Mouse (Mus musculus): ENCODE measurements around the gene Cep112. TPM values are rescaled to one million over a fixed set of nuclear protein-coding genes. Genes with fewer than 3 reads are reported as not detected.

Cep112 gene
- polyA plus RNA-seq, 1 experiment = 0.34 TPM

DNA sequence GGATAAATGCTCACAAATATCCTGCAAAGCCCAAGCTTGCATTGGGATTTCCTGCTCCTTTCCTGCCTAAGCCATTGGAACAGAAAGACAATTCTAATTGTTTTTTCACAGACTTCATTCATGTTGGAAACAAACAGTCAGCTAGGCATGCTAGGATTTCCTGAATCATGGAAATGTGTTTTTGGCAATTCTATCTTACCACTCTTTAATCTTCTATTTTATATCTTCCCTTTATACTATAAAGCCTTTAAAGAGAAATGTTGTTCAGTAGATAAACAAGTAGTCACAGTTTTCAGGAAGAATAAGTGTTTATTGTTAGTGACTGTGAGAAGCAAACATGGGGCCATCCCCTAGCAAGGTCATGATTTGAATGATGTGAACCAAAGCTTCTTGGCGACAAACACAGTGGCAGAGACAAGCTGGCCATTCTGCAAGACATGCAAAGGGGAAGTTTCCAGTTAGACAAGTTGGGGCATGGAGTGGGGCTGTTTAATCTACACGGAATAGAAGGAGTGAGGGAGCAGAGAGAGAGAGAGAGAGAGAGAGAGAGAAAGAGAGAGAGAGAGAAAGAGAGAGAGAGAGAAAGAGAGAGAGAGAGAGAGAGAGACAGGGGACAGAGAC lies 169.1 kb downstream of the Cep112 start:
- H3K4me3 ChIP-seq (ENCODE audit: insufficient read depth, low read depth, low read length) = no peak overlapping the region
- 65% methylated on average over 2 of the region's 2 CpGs for WGBS
- no peak overlapping the region for H3K27ac ChIP-seq (ENCODE audit: insufficient read depth, low read depth, low read length)
- TF ChIP-seq POLR2A (IDR thresholded peaks at IDR 0.05; ENCODE audit: low read depth, low read length) = no peak
- no peak for TF ChIP-seq CTCF (conservative IDR thresholded peaks at IDR 0.05; ENCODE audit: insufficient read depth, insufficient read length, low read depth, low read length)
- no peaks in the 10 kb centered on the region for H3K36me3 ChIP-seq (ENCODE audit: control insufficient read depth, insufficient read depth, low read length)
- DNase-seq = no peak
- H3K27me3 ChIP-seq (replicated peaks; ENCODE audit: control insufficient read depth, insufficient read depth, low read length) = no peaks in the 10 kb centered on the region
- no peaks in the 10 kb centered on the region for H3K4me1 ChIP-seq (ENCODE audit: control insufficient read depth, insufficient read depth, low read length)

DNA sequence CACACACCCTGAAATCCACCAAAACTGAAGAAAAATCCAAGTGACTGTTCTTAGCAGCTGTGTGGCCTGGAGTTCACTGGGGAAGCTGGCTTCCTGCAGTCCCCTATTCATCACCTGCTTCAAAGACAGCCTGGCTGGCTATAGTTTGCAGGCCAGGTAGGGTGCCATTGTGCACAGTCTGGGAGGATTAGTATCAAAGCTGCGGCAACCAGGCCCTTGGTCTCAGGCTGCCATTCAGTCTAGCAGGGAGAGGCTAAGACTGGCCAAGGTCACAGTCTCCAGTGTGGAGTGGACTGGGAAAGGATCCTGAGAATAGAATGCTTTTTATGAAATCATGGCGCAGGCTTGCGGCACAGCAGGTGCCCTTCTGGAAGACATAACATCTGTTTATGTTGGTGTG lies 180.3 kb downstream of the Cep112 start:
- WGBS = 91% methylated on average over 3 of the region's 3 CpGs
- Histone ChIP-seq H3K27ac (ENCODE audit: insufficient read depth, low read depth, low read length) (no peak overlapping the region), H3K4me3 (ENCODE audit: insufficient read depth, low read depth, low read length) (no peak overlapping the region), H3K27me3 (replicated peaks; ENCODE audit: control insufficient read depth, insufficient read depth, low read length) (no peaks in the 10 kb centered on the region), H3K36me3 (ENCODE audit: control insufficient read depth, insufficient read depth, low read length) (no peaks in the 10 kb centered on the region), H3K4me1 (ENCODE audit: control insufficient read depth, insufficient read depth, low read length) (no peaks in the 10 kb centered on the region)
- TF ChIP-seq CTCF (conservative IDR thresholded peaks at IDR 0.05; ENCODE audit: insufficient read depth, insufficient read length, low read depth, low read length) = no peak
- no peak for TF ChIP-seq POLR2A (IDR thresholded peaks at IDR 0.05; ENCODE audit: low read depth, low read length)
- no peak for DNase-seq

DNA sequence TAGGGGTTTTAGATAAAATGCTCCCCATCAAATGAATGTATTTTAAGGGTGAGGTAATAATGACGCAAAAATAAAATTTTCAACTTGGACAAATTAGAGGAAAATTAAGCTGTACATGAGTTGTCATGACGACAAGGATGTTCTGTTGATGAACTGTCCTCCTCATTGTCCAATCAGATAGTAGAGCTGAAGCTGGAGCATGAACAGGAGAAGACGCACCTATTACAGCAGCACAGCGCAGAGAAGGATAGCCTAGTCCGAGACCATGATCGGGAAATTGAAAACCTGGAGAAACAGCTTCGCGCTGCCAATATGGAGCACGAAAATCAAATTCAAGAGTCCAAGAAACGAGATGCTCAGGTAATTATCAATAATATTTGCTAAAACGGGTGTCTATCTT lies 181.0 kb downstream of the Cep112 start:
- no peaks in the 10 kb centered on the region for H3K36me3 ChIP-seq (ENCODE audit: control insufficient read depth, insufficient read depth, low read length)
- DNase-seq = no peak
- no peak overlapping the region for H3K27ac ChIP-seq (ENCODE audit: insufficient read depth, low read depth, low read length)
- H3K27me3 ChIP-seq (replicated peaks; ENCODE audit: control insufficient read depth, insufficient read depth, low read length) = no peaks in the 10 kb centered on the region
- TF ChIP-seq POLR2A (IDR thresholded peaks at IDR 0.05; ENCODE audit: low read depth, low read length) = no peak
- TF ChIP-seq CTCF (conservative IDR thresholded peaks at IDR 0.05; ENCODE audit: insufficient read depth, insufficient read length, low read depth, low read length) = no peak
- H3K4me1 ChIP-seq (ENCODE audit: control insufficient read depth, insufficient read depth, low read length) = no peaks in the 10 kb centered on the region
- no peak overlapping the region for H3K4me3 ChIP-seq (ENCODE audit: insufficient read depth, low read depth, low read length)
- 95% methylated on average over 11 of the region's 11 CpGs for WGBS

DNA sequence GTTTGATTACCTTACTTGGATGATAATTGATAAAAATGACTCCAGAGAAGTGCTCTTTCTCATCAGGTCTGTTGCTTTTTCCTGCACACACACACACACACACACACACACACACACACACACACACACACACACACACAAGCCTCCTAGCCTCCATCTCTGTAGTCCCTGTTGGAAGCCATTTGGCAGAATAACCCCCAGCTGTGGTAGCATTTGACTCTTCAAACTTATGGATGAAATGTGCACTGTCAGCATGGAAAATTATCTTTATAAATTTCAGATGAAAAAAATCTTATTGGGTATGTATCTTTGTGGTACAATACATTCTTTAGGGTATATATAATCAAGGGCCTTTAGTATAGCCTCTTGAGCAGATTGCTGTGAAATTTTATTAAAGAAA lies 181.8 kb downstream of the Cep112 start:
- DNase-seq = no peak
- Histone ChIP-seq H3K4me1 (ENCODE audit: control insufficient read depth, insufficient read depth, low read length) (no peaks in the 10 kb centered on the region), H3K27me3 (replicated peaks; ENCODE audit: control insufficient read depth, insufficient read depth, low read length) (no peaks in the 10 kb centered on the region), H3K4me3 (ENCODE audit: insufficient read depth, low read depth, low read length) (no peak overlapping the region), H3K36me3 (ENCODE audit: control insufficient read depth, insufficient read depth, low read length) (no peaks in the 10 kb centered on the region), H3K27ac (ENCODE audit: insufficient read depth, low read depth, low read length) (no peak overlapping the region)
- TF ChIP-seq POLR2A (IDR thresholded peaks at IDR 0.05; ENCODE audit: low read depth, low read length) (no peak), CTCF (conservative IDR thresholded peaks at IDR 0.05; ENCODE audit: insufficient read depth, insufficient read length, low read depth, low read length) (no peak)

DNA sequence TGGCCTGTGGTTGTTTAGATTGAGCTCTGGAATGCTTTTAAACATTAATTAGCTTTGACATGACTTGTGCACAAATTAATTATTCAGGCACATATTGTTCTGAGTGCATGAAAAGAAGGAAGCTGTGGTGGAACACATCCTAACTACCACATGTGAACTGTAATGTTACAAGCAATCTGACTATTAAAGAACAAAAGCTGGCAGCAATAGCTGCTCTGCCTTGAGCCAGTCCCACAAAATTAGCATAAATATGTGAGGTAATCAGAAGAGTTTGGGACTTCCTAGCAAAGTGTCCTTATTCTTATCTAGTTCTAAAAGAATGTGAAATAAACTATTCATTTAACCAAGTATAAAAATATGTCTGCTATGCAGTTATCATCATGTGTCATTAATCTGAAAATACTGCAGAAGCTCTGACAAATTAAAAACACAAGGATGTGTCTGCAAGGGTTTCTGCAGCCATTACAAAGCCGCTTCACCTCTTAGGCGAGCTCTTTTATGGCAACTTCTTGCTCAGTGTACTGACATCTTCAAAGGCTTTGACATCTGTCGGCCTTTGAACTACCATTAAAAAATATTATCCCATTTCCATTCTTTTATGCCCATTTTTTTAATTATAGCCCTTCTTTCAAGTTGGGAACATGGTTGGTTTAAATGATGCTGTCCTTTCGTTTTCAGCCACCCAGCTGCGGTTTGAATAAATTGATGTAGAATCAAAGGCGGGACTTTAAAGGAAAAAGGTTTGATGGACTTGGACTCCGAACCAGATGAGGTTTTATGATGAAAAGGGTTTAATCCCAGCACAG lies 195.8 kb downstream of the Cep112 start:
- Histone ChIP-seq H3K36me3 (ENCODE audit: control insufficient read depth, insufficient read depth, low read length) (no peaks in the 10 kb centered on the region), H3K27ac (ENCODE audit: insufficient read depth, low read depth, low read length) (no peak overlapping the region), H3K4me3 (ENCODE audit: insufficient read depth, low read depth, low read length) (no peak overlapping the region), H3K4me1 (ENCODE audit: control insufficient read depth, insufficient read depth, low read length) (no peaks in the 10 kb centered on the region), H3K27me3 (replicated peaks; ENCODE audit: control insufficient read depth, insufficient read depth, low read length) (no peaks in the 10 kb centered on the region)
- TF ChIP-seq CTCF (conservative IDR thresholded peaks at IDR 0.05; ENCODE audit: insufficient read depth, insufficient read length, low read depth, low read length) = no peak
- no peak for TF ChIP-seq POLR2A (IDR thresholded peaks at IDR 0.05; ENCODE audit: low read depth, low read length)
- 78% methylated on average over 7 of the region's 7 CpGs for WGBS
- DNase-seq = no peak

DNA sequence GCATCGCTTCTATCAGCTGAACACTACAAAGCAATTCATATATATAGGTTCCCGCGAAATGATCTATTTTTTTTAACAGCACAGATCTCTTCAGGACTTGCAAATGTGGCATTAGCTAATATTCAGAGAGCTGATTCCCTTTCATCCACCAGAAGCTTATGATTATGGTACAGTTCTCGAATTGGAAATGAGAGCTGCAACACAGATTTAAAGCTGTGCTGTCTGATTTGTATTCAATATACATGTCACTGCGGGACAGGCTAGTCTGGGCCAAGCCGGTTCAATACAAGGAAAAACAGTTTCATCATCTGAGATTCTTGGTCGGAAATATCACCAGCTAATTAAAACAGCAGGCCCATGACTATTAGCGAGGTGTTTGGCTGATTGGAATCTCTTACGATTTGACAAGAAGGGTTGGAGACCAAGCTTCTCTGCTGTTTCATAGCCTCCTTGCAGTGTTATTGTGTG lies 196.5 kb downstream of the Cep112 start:
- no peak for DNase-seq

DNA sequence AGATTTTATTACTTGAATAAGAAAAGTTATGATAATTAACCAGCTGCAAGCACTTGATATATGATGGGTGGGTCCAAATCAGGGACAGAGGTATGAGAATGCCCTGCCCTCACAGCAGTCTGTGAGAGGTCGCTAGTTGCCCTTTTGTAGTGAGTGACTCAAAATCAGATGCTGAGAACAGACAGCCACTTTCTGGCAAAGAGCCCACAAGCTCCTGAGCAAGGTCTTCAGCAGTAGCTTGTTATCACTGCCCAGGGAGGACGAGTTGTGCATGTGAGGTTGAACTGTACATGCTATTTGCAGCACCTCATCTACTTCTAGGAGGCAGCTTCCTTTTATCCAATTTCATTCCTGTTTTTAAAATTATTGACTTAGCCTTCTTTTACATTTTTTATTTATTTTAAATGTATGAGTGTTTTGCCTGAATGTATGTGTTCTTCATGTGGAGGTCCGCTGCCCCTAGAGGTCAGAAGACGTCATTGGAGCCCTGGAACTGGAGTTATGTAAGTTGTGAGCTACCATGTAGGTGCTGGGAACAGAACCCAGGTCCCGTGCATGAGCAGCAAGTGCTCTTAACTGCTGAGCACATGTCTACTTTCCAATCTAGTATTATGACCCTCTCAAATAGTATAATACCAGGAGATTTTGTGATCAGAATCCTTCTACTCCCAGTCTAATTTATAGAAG lies 200.7 kb downstream of the Cep112 start:
- no peaks in the 10 kb centered on the region for H3K36me3 ChIP-seq (ENCODE audit: control insufficient read depth, insufficient read depth, low read length)
- TF ChIP-seq POLR2A (IDR thresholded peaks at IDR 0.05; ENCODE audit: low read depth, low read length) (no peak), CTCF (conservative IDR thresholded peaks at IDR 0.05; ENCODE audit: insufficient read depth, insufficient read length, low read depth, low read length) (no peak)
- 90% methylated on average over 5 of the region's 5 CpGs for WGBS
- no peak overlapping the region for H3K4me3 ChIP-seq (ENCODE audit: insufficient read depth, low read depth, low read length)
- DNase-seq = no peak
- no peaks in the 10 kb centered on the region for H3K27me3 ChIP-seq (replicated peaks; ENCODE audit: control insufficient read depth, insufficient read depth, low read length)
- H3K4me1 ChIP-seq (ENCODE audit: control insufficient read depth, insufficient read depth, low read length) = no peaks in the 10 kb centered on the region
- no peak overlapping the region for H3K27ac ChIP-seq (ENCODE audit: insufficient read depth, low read depth, low read length)

More for the DNA sequence above, 196.5 kb downstream of the Cep112 start:
- H3K27me3 ChIP-seq (replicated peaks; ENCODE audit: control insufficient read depth, insufficient read depth, low read length) = no peaks in the 10 kb centered on the region
- no peak overlapping the region for H3K27ac ChIP-seq (ENCODE audit: insufficient read depth, low read depth, low read length)
- no peak overlapping the region for H3K4me3 ChIP-seq (ENCODE audit: insufficient read depth, low read depth, low read length)
- 87% methylated on average over 9 of the region's 9 CpGs for WGBS
- H3K36me3 ChIP-seq (ENCODE audit: control insufficient read depth, insufficient read depth, low read length) = no peaks in the 10 kb centered on the region
- TF ChIP-seq POLR2A (IDR thresholded peaks at IDR 0.05; ENCODE audit: low read depth, low read length) (no peak), CTCF (conservative IDR thresholded peaks at IDR 0.05; ENCODE audit: insufficient read depth, insufficient read length, low read depth, low read length) (no peak)
- no peaks in the 10 kb centered on the region for H3K4me1 ChIP-seq (ENCODE audit: control insufficient read depth, insufficient read depth, low read length)

Data from kidney, adult 2 months (tissue).